Mouse (Mus musculus) heart, embryonic 11.5 days (tissue): Measurements from ENCODE around the gene Gpr4. TPM values are rescaled to one million over a fixed set of nuclear protein-coding genes. Genes with fewer than 3 reads are reported as not detected.

Experiments used
- ATAC-seq: fragments of 200-750 bp; cut with Nextera tagmentation; replicated peaks from 2 replicates; pipeline ENCODE4 v1.8.0; 2017; ENCODE audit warnings: moderate library complexity; ENCODE audit not compliant: insufficient number of reproducible peaks, low FRiP score, low TSS enrichment
- H3K27ac ChIP-seq: fragments of 300-500 bp; sonication (generic); 2 replicates; pipeline ENCODE4 v1.5.1; 2014; ENCODE audit warnings: mild to moderate bottlenecking, low read depth, low read length
- H3K27me3 ChIP-seq: fragments of 300-500 bp; sonication (generic); 2 replicates; pipeline ENCODE4 v1.6.1; 2014; ENCODE audit warnings: mild to moderate bottlenecking, low read length, mixed read lengths; ENCODE audit not compliant: control insufficient read depth, insufficient read depth
- H3K36me3 ChIP-seq: fragments of 300-500 bp; sonication (generic); 2 replicates; pipeline ENCODE4 v1.6.1; 2014; ENCODE audit warnings: mild to moderate bottlenecking, low read length, moderate library complexity, mixed read lengths; ENCODE audit not compliant: control insufficient read depth, insufficient read depth
- H3K4me1 ChIP-seq: fragments of 300-500 bp; sonication (generic); 2 replicates; pipeline ENCODE4 v1.6.1; 2014; ENCODE audit warnings: low read length; ENCODE audit not compliant: control insufficient read depth, insufficient read depth
- H3K4me2 ChIP-seq: fragments of 300-500 bp; sonication (generic); 2 replicates; pipeline ENCODE4 v1.6.1; 2014; ENCODE audit warnings: mild to moderate bottlenecking, moderate library complexity
- H3K4me3 ChIP-seq: fragments of 300-500 bp; sonication (generic); 2 replicates; pipeline ENCODE4 v1.5.1; 2014; ENCODE audit warnings: low read depth, low read length
- H3K9ac ChIP-seq: fragments of 300-500 bp; sonication (generic); 2 replicates; pipeline ENCODE4 v1.6.1; 2014; ENCODE audit warnings: mild to moderate bottlenecking, low read depth, low read length, moderate library complexity
- H3K9me3 ChIP-seq: fragments of 300-500 bp; sonication (generic); replicated peaks from 2 replicates; pipeline ENCODE4 v1.6.1; 2016; ENCODE audit warnings: low read length; ENCODE audit not compliant: control insufficient read depth
- WGBS: fragments of 180-500 bp; shearing (Covaris S2); extraction: QIAGEN DNeasy Blood & Tissue Kit; methylation state at CpG from one replicate; pipeline ENCODE4 v1.1.7; 2014; ENCODE audit not compliant: insufficient replicate concordance; 5-methylcytosine and 5-hydroxymethylcytosine counted together
- polyA plus RNA-seq: library from polyadenylated mRNA; unstranded; fragments of >200 nt; fragmentation: Nextera tagmentation; extraction: Ambion mirVana; gene quantifications from 2 replicates; pipeline ENCODE4 v1.2.1, GENCODE M21; 2014

Gpr4 gene
- polyA plus RNA-seq, 1 experiment from 2014 or later: 1.3 TPM

DNA sequence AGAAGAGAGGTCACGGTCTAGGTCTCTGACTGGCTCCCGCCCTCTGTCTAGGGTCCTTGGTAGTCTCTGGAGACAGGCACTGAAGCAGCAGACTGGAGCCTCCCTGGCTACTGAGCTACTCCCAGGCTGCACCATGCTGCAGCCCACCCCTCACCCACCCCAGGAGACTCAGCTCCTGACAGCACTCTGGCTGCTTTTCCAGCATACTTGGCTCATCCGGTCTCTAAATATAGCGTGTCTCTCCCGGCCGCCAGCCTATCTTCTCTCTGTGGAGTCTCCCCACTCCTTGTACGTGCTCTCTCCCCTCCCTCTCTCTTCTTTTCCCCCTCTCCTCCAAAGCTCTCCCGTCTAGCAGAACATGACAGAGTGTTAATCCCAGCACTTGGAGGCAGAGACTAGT, 42.2 kb upstream of the Gpr4 start:
- Histone ChIP-seq H3K27ac (peak overlapping the region; percentile 95), H3K9ac (peak overlapping the region; percentile 56)

DNA sequence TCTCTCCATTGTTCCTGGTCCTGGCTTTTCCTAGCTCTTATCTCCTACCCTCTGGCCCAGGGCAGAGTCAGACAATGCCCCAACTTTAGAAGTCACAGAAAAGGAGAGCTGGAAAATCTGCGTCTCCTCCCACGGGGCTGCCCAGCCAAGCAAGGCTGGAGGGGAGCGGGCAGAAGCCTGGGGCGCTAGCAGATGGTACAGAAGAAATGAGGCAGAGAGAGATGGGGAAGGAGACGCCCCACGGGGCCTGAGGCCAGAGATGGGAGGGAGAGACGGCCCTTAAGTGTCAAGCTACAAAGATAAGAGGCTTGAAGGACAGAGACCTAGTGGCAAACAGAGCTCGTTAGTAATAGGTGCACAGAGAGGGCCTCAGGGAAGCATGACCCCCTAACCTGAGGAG, 40.5 kb upstream of the Gpr4 start:
- Histone ChIP-seq H3K27me3 (peaks cover 20% of the 10 kb centered on the region), H3K4me1 (peaks cover 39% of the 10 kb centered on the region), H3K4me3 (no peak overlapping the region), H3K9ac (peak overlapping the region; percentile 13), H3K9me3 (no peaks in the 10 kb centered on the region), H3K4me2 (peak overlapping the region; percentile 25; the same call in 1 of the 2 replicates), H3K36me3 (no peaks in the 10 kb centered on the region), H3K27ac (peak overlapping the region; percentile 78)
- ATAC-seq: no peak
- 20% methylated on average over 8 of the region's 8 CpGs for WGBS

More for the DNA sequence above, 42.2 kb upstream of the Gpr4 start:
- peak; percentile 66 for ATAC-seq
- WGBS: 16% methylated on average over 8 of the region's 8 CpGs
- Histone ChIP-seq H3K27me3 (peaks cover 4% of the 10 kb centered on the region), H3K4me2 (peak overlapping the region; percentile 20), H3K9me3 (no peaks in the 10 kb centered on the region), H3K36me3 (no peaks in the 10 kb centered on the region), H3K4me3 (no peak overlapping the region), H3K4me1 (peaks cover 48% of the 10 kb centered on the region)

DNA sequence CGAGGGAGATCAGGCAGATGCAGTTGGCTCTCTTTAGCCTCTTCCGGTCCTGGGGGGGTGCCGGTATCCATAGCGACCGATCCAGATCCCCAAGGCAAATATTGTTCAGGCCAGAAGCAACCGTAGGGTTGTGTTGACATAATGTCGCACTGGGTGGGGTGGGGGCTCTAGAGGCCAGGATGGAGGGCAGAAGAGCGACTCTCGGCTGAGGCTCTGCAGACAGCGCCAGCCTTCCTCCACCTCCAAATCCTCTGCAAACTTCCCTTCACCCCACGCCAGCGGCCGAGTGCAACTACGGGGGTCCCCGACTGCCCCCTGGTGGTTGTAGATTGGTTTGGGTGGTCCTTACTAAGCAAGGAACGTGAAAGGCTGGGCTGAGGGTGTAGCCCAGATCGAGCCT, 39.5 kb upstream of the Gpr4 start:
- peaks cover 30% of the 10 kb centered on the region for H3K27me3 ChIP-seq
- ATAC-seq: 0 out of 2 replicates have a peak, but pooled peaks have one; percentile 22
- peaks cover 39% of the 10 kb centered on the region for H3K4me1 ChIP-seq
- peak overlapping the region; percentile 17 for H3K4me3 ChIP-seq
- peak overlapping the region; percentile 60 for H3K4me2 ChIP-seq
- H3K36me3 ChIP-seq: no peaks in the 10 kb centered on the region
- 5% methylated on average over 17 of the region's 17 CpGs for WGBS
- H3K27ac ChIP-seq: peak overlapping the region; percentile 78
- H3K9me3 ChIP-seq: no peaks in the 10 kb centered on the region
- H3K9ac ChIP-seq: peak overlapping the region; percentile 13; the same call in 1 of the 2 replicates

DNA sequence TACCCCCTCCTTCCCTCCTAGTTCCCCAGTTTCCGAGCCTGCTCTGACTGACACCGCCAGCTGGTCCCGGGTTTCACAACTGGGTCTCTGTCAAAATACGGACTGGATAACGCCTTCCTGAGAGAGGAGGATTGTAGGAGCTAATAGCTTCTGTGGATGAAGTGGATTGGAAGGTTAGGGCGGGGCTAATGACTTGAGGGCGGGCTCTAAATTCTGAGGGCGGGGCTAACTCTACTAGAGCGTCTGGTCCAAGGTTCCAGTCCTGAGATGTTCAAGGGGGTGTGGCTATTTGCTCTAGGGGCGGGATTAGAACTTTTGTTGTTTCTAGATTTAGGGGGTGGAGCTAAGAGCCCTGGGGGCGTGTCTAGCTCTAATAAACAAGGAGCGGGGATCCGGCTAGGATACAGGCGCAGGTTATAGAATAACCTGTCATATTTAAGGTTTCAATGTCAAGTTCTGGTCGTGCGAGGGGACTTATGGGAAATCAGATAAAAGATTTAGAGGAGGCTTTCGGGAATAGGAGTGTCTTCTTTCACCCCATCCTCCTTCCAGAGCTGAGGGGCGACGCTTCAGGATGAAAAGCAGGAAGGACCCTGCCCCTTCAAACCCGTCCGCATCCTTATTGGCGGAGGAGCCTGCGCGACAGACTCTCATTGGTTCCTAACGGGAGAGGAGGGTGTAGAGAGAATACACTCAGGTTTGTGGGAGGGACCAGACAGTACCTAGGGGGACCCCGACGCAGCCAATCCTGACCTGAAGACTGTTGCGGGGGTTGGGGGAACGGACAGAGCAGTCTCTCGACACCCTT, 36.4 kb upstream of the Gpr4 start, which contains the start of gene Eml2:
Gene Eml2 (plus strand): TSS at position 714 of the 808 bp plus-strand sequence.
- no peak within 1 kb of the TSS for H3K9ac ChIP-seq

DNA sequence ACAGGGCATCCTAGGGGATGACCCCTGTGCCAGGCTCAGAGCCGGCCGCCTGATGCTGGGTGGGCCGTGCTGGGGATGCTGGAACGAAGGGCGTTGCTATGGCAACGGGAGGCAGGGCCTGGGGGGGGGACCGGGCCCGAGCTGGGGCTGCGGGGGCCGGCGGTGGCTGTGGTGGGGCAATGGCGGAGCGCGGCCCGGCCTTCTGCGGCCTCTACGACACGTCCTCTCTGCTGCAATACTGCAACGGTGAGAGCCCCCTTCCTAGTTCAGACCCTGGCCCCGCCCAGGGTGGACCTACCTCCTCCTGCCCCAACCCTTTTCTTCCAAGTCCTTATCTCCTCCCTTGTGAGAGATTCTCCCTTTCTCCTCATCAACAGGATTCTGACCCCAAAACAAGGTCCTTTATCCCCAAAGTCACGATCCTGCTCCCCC, 35.8 kb upstream of the Gpr4 start:
- ATAC-seq: no peak
- peak overlapping the region; percentile 3; the same call in 1 of the 2 replicates for H3K4me3 ChIP-seq
- peaks cover 27% of the 10 kb centered on the region for H3K4me1 ChIP-seq

More for the DNA sequence above, 36.4 kb upstream of the Gpr4 start, which contains the start of gene Eml2:
- Histone ChIP-seq H3K36me3 (no peaks in the 10 kb centered on the region), H3K27ac (no peak within 1 kb of the TSS), H3K4me3 (peak within 1 kb of the TSS; percentile 3; the same call in 1 of the 2 replicates), H3K4me2 (peak within 1 kb of the TSS; percentile 46), H3K27me3 (peaks cover 45% of the 10 kb centered on the region), H3K9me3 (no peaks in the 10 kb centered on the region), H3K4me1 (peaks cover 27% of the 10 kb centered on the region)
- no peak for ATAC-seq
- 2% methylated on average over 30 of the region's 30 CpGs for WGBS

DNA sequence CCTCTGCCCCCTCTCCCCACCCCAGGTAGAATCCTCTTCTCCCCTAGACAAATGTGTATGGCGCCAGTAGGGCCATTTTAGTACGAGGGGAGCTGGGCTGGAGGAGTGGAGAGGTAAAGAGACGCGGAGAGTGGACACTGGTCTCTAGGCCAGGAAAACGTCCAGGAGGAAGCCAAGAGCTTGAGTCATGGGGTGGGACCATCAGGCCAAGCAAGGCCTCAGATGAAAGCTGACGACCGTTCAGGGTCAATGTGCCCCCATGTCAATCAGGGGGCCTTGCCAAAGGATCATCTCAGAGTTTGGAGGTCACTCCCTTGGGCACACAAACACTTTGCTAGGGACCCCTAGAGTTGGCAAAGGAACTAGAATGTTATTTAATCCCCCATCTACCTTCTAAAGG, 35.1 kb upstream of the Gpr4 start:
- Histone ChIP-seq H3K4me2 (no peak overlapping the region), H3K4me1 (peaks cover 25% of the 10 kb centered on the region), H3K27ac (no peak overlapping the region), H3K4me3 (no peak overlapping the region), H3K27me3 (peaks cover 45% of the 10 kb centered on the region), H3K9me3 (no peaks in the 10 kb centered on the region), H3K9ac (no peak overlapping the region), H3K36me3 (no peaks in the 10 kb centered on the region)
- ATAC-seq: no peak
- WGBS: 68% methylated on average over 7 of the region's 7 CpGs

More for the DNA sequence above, 35.8 kb upstream of the Gpr4 start:
- Histone ChIP-seq H3K27me3 (peaks cover 45% of the 10 kb centered on the region), H3K9ac (no peak overlapping the region), H3K27ac (no peak overlapping the region), H3K36me3 (no peaks in the 10 kb centered on the region), H3K9me3 (no peaks in the 10 kb centered on the region), H3K4me2 (peak overlapping the region; percentile 46)
- WGBS: 6% methylated on average over 18 of the region's 21 CpGs

DNA sequence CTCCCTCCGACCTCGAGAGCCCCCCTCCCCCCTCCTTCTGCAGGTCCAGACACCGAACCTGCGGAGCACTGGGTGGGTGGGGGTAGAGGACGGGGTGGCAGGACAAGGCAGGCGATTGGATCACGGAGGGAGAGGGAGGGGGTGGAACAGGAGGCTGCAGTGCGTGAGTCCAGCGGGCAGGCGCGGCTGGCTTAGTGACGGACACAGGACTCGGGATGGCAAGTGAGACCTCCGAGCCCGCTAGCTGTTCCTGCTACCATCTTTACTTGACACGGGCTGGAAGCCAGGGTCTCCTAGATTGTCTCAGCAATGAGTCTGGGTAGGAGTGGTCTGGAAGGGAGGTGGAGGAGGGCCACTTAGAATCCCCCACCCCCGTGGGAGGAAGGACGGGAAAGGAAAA, 34.3 kb upstream of the Gpr4 start:
- peaks cover 20% of the 10 kb centered on the region for H3K4me1 ChIP-seq
- no peak overlapping the region for H3K9ac ChIP-seq
- H3K4me2 ChIP-seq: peak overlapping the region; percentile 36
- H3K27ac ChIP-seq: no peak overlapping the region
- no peaks in the 10 kb centered on the region for H3K9me3 ChIP-seq
- H3K36me3 ChIP-seq: no peaks in the 10 kb centered on the region
- WGBS: 10% methylated on average over 17 of the region's 18 CpGs
- ATAC-seq: no peak
- peaks cover 45% of the 10 kb centered on the region for H3K27me3 ChIP-seq
- H3K4me3 ChIP-seq: no peak overlapping the region

DNA sequence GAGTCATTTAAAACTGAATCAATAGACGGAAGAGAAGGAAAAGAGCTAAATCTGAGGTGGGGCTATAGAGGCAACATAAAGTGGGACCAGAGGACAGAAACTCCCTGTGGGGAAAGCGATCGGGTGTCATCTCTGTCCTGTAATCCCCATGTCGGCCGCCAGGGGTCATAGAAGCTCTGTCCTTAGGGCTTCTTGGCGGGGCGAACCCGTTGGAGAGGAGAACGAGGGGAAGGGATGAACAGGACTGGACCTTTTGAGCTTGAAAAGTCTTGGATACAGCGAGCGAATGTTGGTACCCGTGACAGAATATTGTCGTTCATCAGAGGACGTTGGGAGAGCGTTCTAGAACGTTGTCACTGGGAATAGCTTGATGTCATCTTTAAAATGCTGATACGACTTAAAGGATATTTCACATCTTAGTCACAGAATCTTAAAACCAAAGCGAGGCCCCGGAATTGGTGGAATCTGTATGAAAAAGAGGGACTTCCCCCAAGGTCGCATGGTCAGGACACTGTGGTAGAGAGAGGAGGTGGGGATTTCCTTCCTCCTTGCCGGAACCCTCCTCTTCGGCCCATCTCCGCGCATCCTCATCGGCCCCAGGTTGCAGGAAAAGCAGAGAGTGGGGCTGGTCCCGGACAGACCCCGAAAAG, 33.8 kb upstream of the Gpr4 start:
- 5% methylated on average over 27 of the region's 27 CpGs for WGBS
- no peaks in the 10 kb centered on the region; the same call in 1 of the 2 replicates for H3K36me3 ChIP-seq
- H3K4me1 ChIP-seq: peaks cover 17% of the 10 kb centered on the region
- no peak for ATAC-seq
- H3K9ac ChIP-seq: no peak overlapping the region
- no peak overlapping the region for H3K27ac ChIP-seq
- peak overlapping the region; percentile 25; the same call in 1 of the 2 replicates for H3K4me3 ChIP-seq
- peaks cover 45% of the 10 kb centered on the region for H3K27me3 ChIP-seq
- H3K4me2 ChIP-seq: peak overlapping the region; percentile 56
- no peaks in the 10 kb centered on the region for H3K9me3 ChIP-seq
